Mouse (Mus musculus): ENCODE results near the gene Mctp2. TPM values are rescaled to one million over a fixed set of nuclear protein-coding genes. Genes with fewer than 3 reads are reported as not detected.

Gene Mctp2
- total and polyA plus RNA-seq, 3 experiments: not detected

- H3K9me3 ChIP-seq (replicated peaks; ENCODE audit: insufficient read depth, low read length): no peaks in the 10 kb centered on the region
Observed at GRCm38 (mm10) chr7:72296171-72296570, 10.2 kb downstream of the Mctp2 start.

GRCm38 (mm10) chr7:72294886-72295285, 11.5 kb downstream of the Mctp2 start:
- TF ChIP-seq ETS1 (IDR thresholded peaks at IDR 0.05; ENCODE audit: low read depth, low read length) (no peak), E2F4 (IDR thresholded peaks at IDR 0.05; ENCODE audit: borderline replicate concordance, low read depth, low read length) (no peak), ZNF384 (IDR thresholded peaks at IDR 0.05; ENCODE audit: low read depth, low read length) (no peak), EP300 (IDR thresholded peaks at IDR 0.05; ENCODE audit: low read depth in 1 of 2, low read length in 2 of 2) (no peak), TAL1 (IDR thresholded peaks at IDR 0.05; ENCODE audit: low read length) (no peak), KAT2A (conservative IDR thresholded peaks at IDR 0.05; ENCODE audit: low read depth, low read length) (no peak), NRF1 (IDR thresholded peaks at IDR 0.05; ENCODE audit: insufficient read depth, low read depth, low read length, poor library complexity, severe bottlenecking) (no peak), GATA1 (IDR thresholded peaks at IDR 0.05; ENCODE audit: low read depth, low read length) (no peak)
- Histone ChIP-seq H3K9me3 (replicated peaks; ENCODE audit: insufficient read depth, low read length) (no peaks in the 10 kb centered on the region), H3K27ac (ENCODE audit: control insufficient read depth, low read depth, low read length) (no peak overlapping the region), H3K4me1 (ENCODE audit: control insufficient read depth in 1 of 2, insufficient read depth in 2 of 2, low read length in 2 of 2) (no peaks in the 10 kb centered on the region), H3K79me2 (ENCODE audit: control insufficient read depth, insufficient read depth, low read length, poor library complexity) (no peaks in the 10 kb centered on the region), H3K36me3 (ENCODE audit: control insufficient read depth in 1 of 2, insufficient read depth in 2 of 2, low read length in 2 of 2) (no peaks in the 10 kb centered on the region), H3K9ac (ENCODE audit: control insufficient read depth, low read depth, low read length, poor library complexity, severe bottlenecking) (no peak overlapping the region), H3K27me3 (ENCODE audit: control insufficient read depth in 1 of 2, insufficient read depth in 2 of 2, low read length in 2 of 2) (no peaks in the 10 kb centered on the region), H3K4me3 (ENCODE audit: control insufficient read depth in 1 of 2, insufficient read depth in 1 of 2, low read depth in 2 of 2, low read length in 2 of 2) (no peak overlapping the region)
- no peak for DNase-seq (ENCODE audit: low read depth, low spot score)

More at GRCm38 (mm10) chr7:72296171-72296570, 10.2 kb downstream of the Mctp2 start:
- H3K79me2 ChIP-seq (ENCODE audit: control insufficient read depth, insufficient read depth, low read length, poor library complexity): no peaks in the 10 kb centered on the region
- TF ChIP-seq ELF1 (IDR thresholded peaks at IDR 0.05; ENCODE audit: low read depth, low read length) (no peak), MYB (IDR thresholded peaks at IDR 0.05; ENCODE audit: low read depth, low read length) (no peak), GATA1 (IDR thresholded peaks at IDR 0.05; ENCODE audit: low read depth, low read length) (no peak), CHD1 (IDR thresholded peaks at IDR 0.05; ENCODE audit: low read depth, low read length) (no peak), CHD2 (IDR thresholded peaks at IDR 0.05; ENCODE audit: low read length) (no peak), JUND (IDR thresholded peaks at IDR 0.05; ENCODE audit: low read depth, low read length) (no peak), POLR2AphosphoS2 (IDR thresholded peaks at IDR 0.05; ENCODE audit: low read length) (no peak), ZC3H11A (IDR thresholded peaks at IDR 0.05; ENCODE audit: low read depth, low read length) (no peak), EP300 (IDR thresholded peaks at IDR 0.05; ENCODE audit: low read depth in 1 of 2, low read length in 2 of 2) (no peak), SIN3A (IDR thresholded peaks at IDR 0.05; ENCODE audit: low read length) (no peak), KAT2A (conservative IDR thresholded peaks at IDR 0.05; ENCODE audit: low read depth, low read length) (no peak), POLR2AphosphoS5 (IDR thresholded peaks at IDR 0.05; ENCODE audit: borderline replicate concordance, low read depth, low read length) (no peak), HCFC1 (IDR thresholded peaks at IDR 0.05; ENCODE audit: low read depth, low read length) (no peak), NELFE (IDR thresholded peaks at IDR 0.05; ENCODE audit: low read depth, low read length) (no peak), NRF1 (IDR thresholded peaks at IDR 0.05; ENCODE audit: insufficient read depth, low read depth, low read length, poor library complexity, severe bottlenecking) (no peak), MAX (IDR thresholded peaks at IDR 0.05; ENCODE audit: low read length) (no peak), RCOR1 (IDR thresholded peaks at IDR 0.05; ENCODE audit: low read depth, low read length) (no peak), E2F4 (IDR thresholded peaks at IDR 0.05; ENCODE audit: borderline replicate concordance, low read depth, low read length) (no peak)
- no peaks in the 10 kb centered on the region for H3K27me3 ChIP-seq (ENCODE audit: control insufficient read depth in 1 of 2, insufficient read depth in 2 of 2, low read length in 2 of 2)
- H3K4me3 ChIP-seq (ENCODE audit: control insufficient read depth in 1 of 2, insufficient read depth in 1 of 2, low read depth in 2 of 2, low read length in 2 of 2): no peak overlapping the region
- DNase-seq (ENCODE audit: low read depth, low spot score): no peak
- H3K9ac ChIP-seq (ENCODE audit: control insufficient read depth, low read depth, low read length, poor library complexity, severe bottlenecking): no peak overlapping the region
- no peaks in the 10 kb centered on the region for H3K4me1 ChIP-seq (ENCODE audit: control insufficient read depth in 1 of 2, insufficient read depth in 2 of 2, low read length in 2 of 2)
- H3K27ac ChIP-seq (ENCODE audit: control insufficient read depth, low read depth, low read length): no peak overlapping the region
- H3K36me3 ChIP-seq (ENCODE audit: control insufficient read depth in 1 of 2, insufficient read depth in 2 of 2, low read length in 2 of 2): no peaks in the 10 kb centered on the region
